Mouse (Mus musculus): ENCODE measurements around the gene Chd1l.

GRCm38 (mm10) chr3:97590699-97591098, 19.3 kb downstream of the Chd1l start:
- TF ChIP-seq CTCF (IDR thresholded peaks at IDR 0.05) = no peak
- TF ChIP-seq EP300 (IDR thresholded peaks at IDR 0.05) = no peak
